Mouse (Mus musculus): ENCODE measurements around the gene Dop1b. TPM values are rescaled to one million over a fixed set of nuclear protein-coding genes. Genes with fewer than 3 reads are reported as not detected.
A peak's percentile ranks its signal among the peaks of the same experiment; 100 is the strongest.
"Not testable (repeated sequence)": the region's sequence is repeated elsewhere in the genome, so short reads cannot be mapped to it uniquely, and the experiment has no call there.

The Dop1b gene
- total RNA-seq (2022) = 10 to 100 TPM; 39.7 to 52.0 (median 48.4) TPM

DNA sequence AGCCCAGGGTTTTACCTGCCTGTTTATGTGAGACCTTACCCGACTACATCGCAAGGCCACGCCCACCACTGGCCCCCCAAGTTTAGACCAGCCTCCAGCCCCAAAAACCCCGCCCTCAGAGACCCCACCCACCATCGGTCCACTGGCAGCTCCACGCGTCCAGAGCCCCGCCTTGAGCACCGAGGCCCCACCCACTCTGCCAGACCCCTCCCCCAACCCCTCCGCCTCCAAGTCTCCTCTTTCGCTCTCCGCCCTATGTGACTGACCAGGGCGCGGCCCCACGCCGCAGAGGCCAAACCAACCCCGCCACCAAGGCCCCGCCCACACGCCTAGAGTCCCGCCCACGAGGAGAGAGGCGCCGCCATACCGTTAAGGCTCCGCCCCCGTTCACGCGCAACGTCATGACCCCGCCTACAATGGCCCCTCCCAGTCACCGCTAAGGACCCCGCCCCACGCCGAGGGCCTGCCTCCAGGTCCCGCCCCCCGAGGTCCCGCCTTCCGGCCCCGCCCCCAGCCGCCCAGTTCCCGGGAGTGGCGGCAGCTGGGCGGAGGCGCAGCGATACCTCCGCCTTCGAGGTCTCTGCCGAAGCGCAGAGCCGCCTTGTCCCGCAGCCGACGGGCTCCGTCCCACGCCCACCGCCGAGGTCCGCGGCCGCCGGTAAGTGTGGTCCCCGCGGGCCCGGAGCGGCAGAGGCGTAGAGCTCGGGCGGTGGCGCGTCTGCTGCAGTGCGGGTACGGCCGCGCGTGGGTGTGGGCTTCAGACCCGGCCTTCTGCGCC, at the start of gene Dop1b:
Gene Dop1b (plus strand): TSS at position 494 of the 778 bp plus-strand sequence.
- DNase-seq (ENCODE audit: low spot score in 2 of 2) = peak; percentile 98 to 99

DNA sequence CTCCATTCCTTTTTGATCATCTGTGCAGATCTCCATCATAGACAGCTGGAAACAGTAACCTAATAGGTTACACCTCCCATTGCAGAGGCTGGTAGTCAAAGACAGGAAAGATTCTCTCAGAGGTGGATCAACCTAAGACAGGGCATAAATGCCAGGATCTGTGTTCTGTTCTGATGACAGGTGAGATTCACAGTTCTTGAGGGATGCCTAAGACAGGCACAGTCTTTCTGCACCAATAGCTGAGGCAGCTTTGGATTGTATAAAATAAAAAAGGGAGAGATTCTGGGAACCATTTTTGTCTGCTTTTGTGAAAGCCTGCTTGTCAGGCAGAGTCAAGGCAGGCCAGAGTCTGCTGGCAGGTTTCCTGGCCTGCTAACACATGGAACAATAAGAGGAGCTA, 43.7 kb upstream of the Dop1b start:
- DNase-seq (ENCODE audit: low spot score in 2 of 2) = no peak

DNA sequence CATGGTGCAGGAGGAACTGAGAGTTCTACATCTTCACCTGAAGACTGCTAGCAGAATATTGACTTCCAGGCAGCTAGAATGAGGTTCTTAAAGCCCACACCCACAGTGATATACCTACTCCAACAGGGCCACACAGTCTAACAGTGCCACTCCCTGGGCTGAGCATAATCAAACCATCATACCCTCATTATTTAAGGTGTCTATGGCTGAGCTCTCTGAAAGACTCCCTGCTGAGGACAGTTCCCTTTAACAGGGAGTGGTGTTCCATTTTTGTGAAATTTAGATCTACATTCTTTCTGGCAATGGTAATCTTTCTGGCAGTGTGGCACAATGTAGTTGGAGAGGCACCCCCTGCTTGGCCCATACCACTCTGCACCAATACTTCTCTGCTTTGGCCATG, 42.2 kb upstream of the Dop1b start:
- DNase-seq (ENCODE audit: low spot score in 2 of 2) = no peak

DNA sequence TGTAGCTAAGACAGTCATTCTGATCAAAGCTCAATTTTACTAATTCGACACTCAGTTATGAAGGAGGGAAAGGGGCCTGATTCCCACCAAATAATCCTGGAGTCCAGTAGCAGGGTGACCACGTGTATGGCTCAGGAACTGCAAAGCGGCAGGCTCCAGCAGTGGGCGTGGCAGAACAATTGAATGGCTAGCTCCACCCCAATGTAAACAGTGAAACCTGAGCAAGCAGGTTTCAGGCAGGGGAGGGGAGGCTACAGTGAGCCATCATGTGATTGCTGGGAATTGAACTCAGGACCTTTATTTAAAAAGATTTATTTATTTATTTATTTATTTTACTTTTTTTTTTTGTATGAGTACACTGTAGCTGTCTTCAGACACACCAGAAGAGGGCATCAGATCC, 41.2 kb upstream of the Dop1b start:
- DNase-seq (ENCODE audit: low spot score in 2 of 2) = not testable (repeated sequence)

DNA sequence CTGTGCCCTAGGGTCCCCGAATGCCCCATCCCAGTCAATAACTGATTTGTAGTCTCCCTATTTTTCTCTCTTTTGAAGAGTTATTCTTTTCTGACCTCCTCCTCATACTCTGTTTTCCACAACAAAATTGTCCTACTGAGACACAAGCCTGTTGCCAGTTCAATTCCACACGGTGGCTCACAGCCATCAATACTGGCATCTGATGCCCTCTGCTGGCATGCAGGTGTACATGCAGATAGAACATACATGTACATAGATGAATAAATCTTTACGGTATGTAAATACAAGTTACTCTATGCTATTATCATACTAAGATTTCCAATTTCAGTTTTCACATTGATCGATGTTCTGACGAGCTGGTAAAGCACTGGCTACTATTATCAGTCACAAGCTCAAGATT, 40.6 kb upstream of the Dop1b start:
- DNase-seq (ENCODE audit: low spot score in 2 of 2) = no peak

DNA sequence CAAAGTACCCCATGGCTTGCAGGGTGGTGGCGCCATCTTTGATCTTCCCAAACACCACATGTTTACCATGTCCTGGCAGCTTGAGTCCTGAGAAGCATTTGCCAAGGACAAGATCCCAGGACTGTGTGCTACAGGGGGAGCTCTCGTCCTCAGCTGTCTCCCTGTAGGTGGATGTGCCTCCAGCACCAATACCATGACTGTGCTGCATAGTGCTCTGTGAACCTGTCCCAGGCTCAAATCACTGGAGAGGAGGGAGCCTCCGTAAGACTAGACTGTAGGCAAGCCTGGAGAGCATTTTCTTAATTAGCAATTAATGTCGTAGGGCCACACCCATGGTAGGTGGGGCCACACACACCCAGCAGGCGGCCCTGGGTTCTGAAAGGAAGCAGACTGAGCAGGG, 35.3 kb upstream of the Dop1b start:
- no peak for DNase-seq (ENCODE audit: low spot score in 2 of 2)

DNA sequence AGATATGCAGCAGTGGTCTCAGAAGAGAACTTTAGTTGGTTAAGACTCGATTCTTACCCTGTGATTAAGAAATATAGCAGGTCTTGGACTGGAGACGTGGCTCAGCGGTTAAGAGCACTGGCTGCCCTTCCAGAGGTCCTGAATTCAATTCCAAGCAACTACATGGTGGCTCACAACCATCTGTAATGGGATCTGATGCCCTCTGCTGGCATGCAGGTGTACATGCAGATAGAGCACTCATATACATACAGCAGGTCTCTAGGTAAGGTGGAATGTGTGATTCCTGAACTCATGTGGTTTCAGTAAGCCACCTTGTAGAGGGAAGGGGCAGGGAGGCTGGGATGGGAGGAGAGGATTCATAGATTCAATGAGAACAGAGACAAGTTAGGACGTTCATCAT, 33.5 kb upstream of the Dop1b start:
- no peak for DNase-seq (ENCODE audit: low spot score in 2 of 2)

DNA sequence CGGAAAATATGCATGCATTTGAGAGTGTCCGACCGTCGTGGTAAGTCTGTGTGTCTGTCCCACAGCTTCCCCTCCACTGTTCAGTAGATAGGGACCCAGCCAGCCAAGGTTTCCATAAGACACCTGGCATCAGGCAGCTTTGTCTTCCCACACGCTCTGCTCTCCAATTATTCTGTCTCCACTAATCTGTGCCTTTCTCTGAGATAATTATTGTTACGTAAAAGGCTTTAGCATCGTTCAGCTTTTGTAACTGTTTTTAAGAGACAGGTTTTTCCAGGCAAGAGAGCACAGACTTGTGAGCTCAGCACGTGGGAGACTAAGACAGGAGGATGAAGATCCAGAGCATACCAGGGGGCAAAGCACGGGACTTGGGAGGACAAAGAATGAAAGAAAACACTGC, 32.5 kb upstream of the Dop1b start:
- DNase-seq (ENCODE audit: low spot score in 2 of 2) = no peak

DNA sequence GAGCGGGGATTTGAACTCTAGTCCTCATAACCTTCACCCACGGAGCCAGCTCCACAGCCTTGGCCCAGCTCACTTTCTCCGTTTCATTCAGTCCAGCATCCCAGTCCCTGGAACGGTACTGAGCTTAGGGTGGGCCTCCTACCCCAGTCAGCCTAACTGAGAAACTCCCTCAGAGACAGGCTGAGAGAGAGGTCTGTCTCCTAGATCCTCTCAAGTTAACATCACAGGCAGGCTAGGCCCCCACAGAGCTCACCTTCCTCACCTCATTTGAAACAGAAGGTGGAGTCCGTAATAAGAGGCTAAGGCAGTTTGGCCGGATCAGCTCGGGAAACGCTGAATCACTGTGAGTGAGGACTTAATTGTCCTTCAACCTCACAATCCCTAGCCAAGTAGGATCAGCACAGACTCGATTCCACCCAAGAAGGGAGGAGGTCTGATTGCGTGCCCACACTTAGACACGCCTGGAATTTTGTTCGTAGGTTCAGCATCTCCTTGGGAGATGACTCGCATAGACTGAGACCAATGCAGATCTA, 29.5 kb upstream of the Dop1b start:
- DNase-seq (ENCODE audit: low spot score in 2 of 2) = no peak

DNA sequence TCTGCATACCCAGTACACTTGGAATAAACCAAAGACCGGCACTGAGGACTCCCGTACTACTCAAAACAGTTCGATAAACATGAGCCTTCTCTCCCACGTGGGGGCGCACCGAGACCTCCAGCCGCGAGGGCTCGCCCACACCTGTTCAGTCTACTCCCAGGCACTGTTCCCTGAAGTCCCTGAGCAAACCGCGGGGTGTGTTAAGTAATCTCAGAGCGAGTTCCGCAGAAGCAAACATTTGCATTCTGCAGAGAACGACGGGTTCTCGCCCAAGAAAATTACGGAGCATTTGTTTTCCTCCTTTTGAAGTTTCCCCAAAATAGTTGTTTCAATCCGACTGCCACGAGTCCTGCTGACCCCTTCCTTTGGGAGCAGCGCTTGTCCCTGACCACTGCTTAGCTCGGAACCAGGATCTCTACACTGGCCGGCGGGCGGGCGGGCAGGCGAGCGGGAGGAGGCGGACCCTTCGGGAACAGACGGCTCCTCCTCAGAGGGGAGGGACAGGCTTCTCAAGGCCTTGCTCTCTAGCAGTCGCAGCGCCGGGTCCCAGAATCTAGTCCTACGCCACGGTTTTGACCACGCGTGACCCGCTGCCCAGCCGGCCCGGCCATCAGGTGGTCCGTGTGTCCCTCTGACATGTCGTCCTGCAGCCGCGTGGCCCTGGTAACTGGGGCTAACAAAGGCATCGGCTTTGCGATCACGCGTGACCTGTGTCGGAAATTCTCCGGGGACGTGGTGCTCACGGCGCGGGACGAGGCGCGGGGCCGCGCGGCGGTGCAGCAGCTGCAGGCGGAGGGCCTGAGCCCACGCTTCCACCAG, 28.8 kb upstream of the Dop1b start, which contains the start of gene Cbr3:
Gene Cbr3 (plus strand): TSS at position 527 of the 819 bp plus-strand sequence.
- peak; percentile 53 to 68 for DNase-seq (ENCODE audit: low spot score in 2 of 2)

DNA sequence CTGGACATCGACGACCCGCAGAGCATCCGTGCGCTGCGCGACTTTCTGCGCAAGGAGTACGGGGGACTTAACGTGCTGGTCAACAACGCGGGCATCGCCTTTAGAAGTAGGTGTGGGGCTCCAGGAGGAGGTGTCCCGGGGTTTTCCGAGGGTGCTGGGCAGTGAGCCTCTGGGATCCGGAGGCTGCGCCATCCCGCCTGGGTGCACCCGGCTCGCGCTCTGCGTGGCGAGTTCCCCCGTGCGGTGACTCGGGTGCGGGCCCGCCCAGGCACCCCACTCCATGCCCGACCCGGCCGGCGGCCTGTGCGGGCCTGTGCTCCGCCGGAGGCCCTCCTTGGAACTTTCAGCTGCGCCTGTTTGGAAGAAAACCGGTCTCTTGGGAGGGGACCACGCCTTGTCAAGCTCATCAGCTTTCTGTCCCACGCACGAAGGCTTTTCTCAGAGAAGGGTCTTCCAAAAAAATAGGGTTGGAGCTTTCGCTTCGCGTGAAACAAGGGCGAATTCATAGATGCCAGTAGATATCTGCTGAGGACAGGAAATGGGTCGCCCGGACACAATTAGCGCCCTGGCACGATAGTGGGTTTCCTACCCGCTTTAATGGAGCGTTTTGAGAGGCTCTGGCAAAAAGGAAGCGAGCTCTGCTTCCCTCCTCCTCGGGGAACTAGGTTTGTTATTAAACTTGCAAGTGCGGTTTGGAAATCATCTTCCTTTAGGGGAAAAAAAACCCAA, 28.0 kb upstream of the Dop1b start:
- peak; percentile 13 to 30 for DNase-seq (ENCODE audit: low spot score in 2 of 2)

DNA sequence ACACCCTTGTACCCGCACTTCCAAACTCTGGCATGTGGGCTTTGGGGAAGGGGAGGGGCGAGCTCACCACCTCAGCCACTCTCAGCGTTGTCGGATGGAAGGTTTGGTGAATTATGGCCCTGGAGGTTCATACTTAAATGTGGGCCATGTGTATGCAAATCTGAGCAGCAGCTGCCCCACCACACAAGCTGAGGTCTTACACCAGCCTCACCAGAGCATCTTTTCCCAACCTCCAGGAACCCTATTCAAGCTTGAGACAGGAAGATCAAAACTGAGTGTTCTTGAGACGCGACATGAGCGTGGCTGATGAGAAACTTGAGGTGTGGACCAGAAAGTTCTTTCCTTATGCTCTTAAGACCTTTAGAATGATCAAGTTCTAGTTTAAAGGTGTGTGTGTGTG, 27.3 kb upstream of the Dop1b start:
- DNase-seq (ENCODE audit: low spot score in 2 of 2) = no peak

DNA sequence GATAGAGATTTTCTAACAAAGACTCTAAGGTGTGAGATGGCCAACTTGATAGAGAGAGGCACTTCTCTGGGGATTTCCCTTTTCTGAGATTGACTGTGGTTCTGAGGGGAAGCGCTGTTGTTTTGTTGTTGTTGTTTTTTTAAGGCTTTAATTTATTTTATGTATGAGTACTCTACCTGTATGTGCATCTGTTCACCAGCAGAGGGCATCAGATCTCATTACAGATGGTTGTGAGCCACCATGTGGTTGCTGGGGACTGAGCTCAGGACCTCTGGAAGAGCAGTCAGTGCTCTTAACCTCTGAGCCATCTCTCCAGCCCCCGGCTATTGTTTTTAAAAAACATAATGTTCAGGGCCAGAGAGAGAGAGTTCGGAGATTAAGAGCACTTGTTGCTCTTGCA, 25.9 kb upstream of the Dop1b start:
- DNase-seq (ENCODE audit: low spot score in 2 of 2) = not testable (repeated sequence)

DNA sequence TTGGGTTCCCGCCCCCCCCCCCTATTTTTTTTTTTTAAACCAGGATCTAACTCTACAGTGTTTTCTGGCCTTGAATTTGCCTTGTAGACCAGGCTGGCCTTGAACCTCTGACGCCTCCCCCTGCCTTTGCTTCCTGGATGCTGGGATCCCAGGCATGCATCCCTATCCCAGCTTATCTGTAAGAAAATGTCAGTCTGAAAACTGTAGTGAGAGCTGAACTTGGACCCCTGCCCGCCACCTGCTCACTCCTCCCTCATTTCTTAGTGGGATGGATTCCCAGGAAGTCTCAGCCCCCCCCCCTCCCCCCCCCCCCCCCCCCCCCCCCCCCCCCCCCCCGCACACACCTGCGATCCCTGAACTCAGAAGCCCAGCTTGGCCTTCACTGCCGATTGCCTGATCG, 25.3 kb upstream of the Dop1b start:
- DNase-seq (ENCODE audit: low spot score in 2 of 2) = no peak

DNA sequence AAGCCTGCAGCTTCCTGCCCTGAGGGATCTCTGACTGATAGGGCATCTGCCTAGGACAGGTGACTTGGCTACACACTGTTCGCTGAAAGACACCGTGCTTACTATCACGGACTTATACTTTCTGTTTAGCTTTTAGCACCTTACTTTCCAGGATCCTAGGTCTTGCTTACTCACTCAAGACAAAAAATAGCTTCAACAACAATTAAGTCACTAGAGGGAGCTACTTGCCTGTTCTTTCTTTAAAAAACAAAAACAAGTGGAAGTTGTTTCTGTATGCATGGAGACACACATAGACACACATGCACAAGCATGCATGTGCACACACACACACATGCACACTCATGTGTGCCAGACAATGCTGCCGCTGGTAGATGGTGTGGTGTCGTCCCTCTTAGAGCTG, 24.8 kb upstream of the Dop1b start:
- no peak for DNase-seq (ENCODE audit: low spot score in 2 of 2)

DNA sequence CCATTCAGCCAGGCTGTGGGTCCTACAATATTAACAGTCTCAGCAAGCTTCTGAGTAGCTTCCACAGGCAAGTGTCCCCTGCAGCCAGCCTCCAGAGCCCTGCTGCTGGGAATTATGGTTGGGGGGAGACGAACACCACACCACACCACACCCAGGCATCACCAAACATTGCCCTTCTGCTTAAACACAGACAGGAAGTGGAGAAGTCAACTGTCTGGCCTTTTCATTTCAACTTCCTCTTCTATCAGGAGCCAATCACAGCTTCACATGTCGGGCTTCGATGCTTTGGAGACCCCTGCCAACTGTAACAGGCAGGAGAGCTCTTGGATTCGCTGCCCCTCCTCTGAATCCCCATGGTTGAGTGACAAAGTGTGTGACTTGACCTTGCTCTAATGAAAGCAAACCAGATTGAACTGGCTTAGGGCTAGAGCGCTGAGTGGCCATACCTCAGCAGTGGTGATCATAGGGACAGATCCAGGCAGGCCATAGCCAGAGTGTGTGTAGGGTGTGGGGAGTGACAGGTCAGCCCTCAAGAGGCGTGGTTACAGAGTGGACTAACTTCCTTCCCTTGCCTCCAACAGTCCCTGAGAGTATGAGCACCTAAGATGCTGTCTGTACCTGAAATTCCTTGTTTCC, 20.4 kb upstream of the Dop1b start:
- no peak for DNase-seq (ENCODE audit: low spot score in 2 of 2)

DNA sequence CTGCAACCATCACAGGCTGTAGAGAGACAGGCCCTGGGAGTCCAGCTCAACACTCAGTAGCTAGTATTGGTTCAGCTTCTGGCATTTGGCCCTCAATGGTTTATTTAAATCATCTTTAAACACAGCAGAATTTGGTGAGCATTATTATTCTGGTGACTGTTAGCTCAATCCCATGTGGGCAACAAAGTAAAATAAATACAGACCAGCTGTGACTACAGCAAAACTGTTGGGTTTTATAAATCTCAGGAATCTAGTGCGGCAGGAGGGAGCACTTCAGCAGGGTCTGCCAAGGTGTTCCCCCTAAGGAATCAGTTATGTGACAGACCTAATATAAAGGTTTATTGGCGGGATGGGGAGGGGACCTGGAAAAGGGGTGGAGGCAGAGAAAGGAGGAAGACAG, 19.0 kb upstream of the Dop1b start:
- no peak for DNase-seq (ENCODE audit: low spot score in 2 of 2)

DNA sequence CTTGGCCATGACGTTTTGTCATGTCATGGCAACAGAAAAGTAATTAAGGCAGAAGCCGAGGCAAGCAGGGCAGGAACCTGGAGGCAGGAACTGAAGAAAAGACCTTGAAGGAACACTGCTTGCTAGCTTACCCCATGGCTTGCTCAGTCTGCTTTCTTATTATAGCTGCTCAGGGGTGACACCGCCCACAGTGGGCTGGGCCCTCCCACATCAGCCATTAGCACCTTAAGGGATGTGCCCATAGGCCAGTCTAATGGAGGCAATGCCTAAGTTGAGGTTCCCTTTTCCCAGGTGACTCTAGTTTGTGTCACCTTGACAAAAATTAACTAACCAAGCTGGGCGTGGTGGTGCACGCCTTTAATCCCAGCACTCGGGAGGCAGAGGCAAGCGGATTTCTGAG, 4.6 kb upstream of the Dop1b start:
- DNase-seq (ENCODE audit: low spot score in 2 of 2) = no peak

DNA sequence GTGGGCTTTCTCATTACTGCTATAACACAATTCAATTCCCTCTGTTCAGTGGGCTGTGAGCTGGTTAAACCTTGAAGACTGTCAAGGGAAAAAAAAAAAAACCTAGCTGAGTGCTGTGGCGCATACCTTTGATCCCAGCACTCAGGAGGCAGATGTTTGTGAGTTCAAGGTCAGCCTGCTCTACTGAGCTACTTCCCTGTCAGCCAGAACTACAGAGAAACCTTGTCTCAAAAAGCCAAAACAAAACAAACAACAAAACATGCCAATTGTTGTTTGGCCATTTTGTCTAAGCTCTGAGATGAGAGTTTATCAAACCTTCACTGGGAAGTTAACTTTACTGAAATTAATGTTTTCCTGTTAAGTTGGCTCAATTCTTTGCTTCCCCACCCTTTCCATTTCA, 2.5 kb upstream of the Dop1b start:
- no peak for DNase-seq (ENCODE audit: low spot score in 2 of 2)

DNA sequence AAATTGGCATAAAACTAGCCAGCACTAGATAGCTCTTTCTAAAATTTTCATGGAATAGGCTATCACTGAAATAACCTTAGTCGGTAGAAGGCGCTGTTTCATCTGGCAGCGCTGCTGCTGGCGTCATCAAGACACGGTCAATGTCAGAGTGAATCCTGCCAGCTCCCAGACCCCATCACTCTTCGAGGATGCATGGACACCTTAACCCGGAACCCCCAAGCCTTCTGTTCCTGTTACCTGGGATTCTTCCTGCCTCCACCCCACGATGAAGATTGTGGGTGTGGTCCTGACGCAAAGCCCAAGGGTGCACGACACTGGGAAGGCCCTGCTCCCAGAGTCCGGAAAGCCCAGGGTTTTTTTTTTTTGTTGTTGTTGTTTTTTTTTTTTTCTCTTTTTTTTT, 780 bp upstream of the Dop1b start:
- peak; percentile 52 to 67 for DNase-seq (ENCODE audit: low spot score in 2 of 2)

DNA sequence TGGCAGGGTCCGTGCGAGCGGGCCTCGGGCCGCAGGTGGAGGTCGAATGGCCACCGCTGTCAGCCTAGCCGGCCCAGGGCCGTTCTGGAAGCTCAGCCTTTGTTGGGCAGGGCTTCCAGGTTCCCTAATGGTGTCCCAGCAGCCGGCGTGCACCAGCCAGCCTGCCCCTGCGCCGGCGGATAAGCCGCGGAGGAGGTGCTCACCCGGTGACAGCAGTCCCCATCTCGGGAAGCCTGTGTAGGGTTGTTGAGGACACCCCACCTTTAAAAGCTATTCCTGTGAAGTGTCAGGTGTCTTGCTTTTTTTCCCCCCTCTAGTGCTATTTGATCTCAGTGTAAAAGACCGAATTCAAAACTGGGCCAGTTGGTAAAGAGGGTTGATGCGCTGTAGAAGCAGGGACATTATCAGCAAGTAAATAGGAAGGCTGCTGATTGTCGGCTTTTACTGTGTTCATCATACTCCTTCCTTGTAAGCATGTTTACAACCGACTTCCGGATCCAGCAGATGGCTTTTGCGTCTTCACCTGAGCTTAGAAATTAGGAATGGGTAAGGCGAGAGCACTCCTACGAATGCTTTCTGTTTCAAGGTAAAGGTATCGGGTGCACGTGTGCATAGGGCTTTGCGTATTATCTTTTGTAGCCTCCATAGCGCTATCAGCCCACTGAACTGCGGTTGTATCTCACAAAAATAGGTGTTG, 633 bp downstream of the Dop1b start:
- DNase-seq (ENCODE audit: low spot score in 2 of 2) = no peak
